Mouse (Mus musculus) thymus, adult 2 months (tissue): ENCODE data around the gene Cryzl2.

Experiments
- CTCF ChIP-seq: fragments of 200-500 bp; IDR thresholded peaks from 2 replicates; pipeline ENCODE4 v1.5.1; 2012; ENCODE audit warnings: mild to moderate bottlenecking, control low read depth, low read length, moderate library complexity, borderline replicate concordance; ENCODE audit not compliant: control insufficient read depth, poor library complexity, insufficient read depth; ENCODE audit errors: extremely low read depth
- POLR2A ChIP-seq: fragments of 200-500 bp; IDR thresholded peaks from 2 replicates; pipeline ENCODE4 v1.6.1; 2012; ENCODE audit warnings: mild to moderate bottlenecking, low read length, control low read depth, moderate library complexity; ENCODE audit not compliant: control insufficient read depth, poor library complexity, insufficient read depth; ENCODE audit errors: extremely low read depth

DNA sequence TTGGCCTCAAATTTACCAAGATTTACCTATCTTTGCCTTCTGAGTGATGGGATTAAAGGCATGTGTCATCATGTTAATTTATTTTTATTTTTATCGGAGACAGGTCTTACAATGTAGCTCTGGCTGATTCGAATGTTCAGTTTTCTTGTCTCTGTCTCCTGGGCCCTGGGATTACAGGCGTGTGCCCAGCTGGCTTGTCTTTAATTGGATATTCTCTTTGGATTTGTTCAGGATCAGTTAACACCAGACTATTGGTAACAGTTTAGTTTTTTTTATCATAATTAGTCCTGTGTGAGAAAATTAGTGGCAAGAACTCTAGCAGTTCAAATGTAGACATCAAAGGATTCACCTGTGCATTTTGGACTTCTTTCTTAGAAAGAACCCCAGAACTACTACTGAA is 588 bp upstream of the Cryzl2 start:
- TF ChIP-seq POLR2A (no peak), CTCF (no peak)
